Mouse (Mus musculus): ENCODE results near the gene Gsdme.

DNA sequence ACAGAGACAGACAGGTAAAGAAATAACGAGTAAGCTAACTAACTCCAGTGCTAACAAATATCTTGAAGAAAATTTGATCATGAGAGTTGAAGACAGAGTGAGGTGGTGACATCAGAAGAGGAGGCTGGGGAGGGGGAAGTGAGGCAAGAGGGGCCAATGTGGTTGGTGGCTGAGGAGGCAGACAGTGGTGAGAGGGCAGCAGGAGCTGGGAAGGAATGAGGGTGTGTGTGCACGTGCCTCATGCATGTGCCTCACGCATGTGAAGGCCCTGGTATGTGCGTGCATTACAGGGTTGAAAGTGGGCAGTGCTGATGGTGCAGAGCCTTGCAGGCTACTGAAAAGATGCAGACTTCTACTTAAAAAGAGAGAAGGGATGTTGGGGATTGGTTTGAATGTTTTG is 43.0 kb upstream of the Gsdme start:
- TF ChIP-seq CTCF (IDR thresholded peaks at IDR 0.05; ENCODE audit: low read depth) = no peak
- TF ChIP-seq EP300 (IDR thresholded peaks at IDR 0.05; ENCODE audit: low read depth) = no peak
